10 mouse cellular contexts compared by ENCODE assay signal in genomic region chr5:140981370-140981805, GRCm38 (mm10). TPM values are rescaled to one million over a fixed set of nuclear protein-coding genes. Genes with fewer than 3 reads are reported as not detected.
DNase-seq lines count a peak whose midpoint lies in the region; ATAC-seq and TF ChIP-seq lines count a peak whose summit lies in the region.
"Had no signal": no experiment of that assay in that cellular context is flagged by ENCODE, and none has a peak within 500 bp of the region (broad histone marks: within the 10 kb centered on the region; RNA-seq: fewer than 3 reads in every experiment).

No protein-coding gene starts in this region.

- no peaks in the 10 kb centered on the region for H3K36me3 ChIP-seq in kidney, postnatal 0 days (ENCODE audit: insufficient read depth, low read length)
- no peaks in the 10 kb centered on the region for H3K36me3 ChIP-seq in kidney, embryonic 16.5 days (ENCODE audit: insufficient read depth, low read length)
- H3K36me3 ChIP-seq: limb, embryonic 13.5 days had no signal

- no peak overlapping the region for H3K4me2 ChIP-seq in kidney, postnatal 0 days (ENCODE audit: low read length)
- no peak overlapping the region for H3K4me2 ChIP-seq in kidney, embryonic 16.5 days (replicated peaks; ENCODE audit: low read depth, low read length)
- H3K4me2 ChIP-seq: limb, embryonic 13.5 days had no signal

- 0 out of 2 replicates have a peak, but pooled peaks have one; percentile 13 for ATAC-seq in kidney, postnatal 0 days (replicated peaks; ENCODE audit: low FRiP score, low read depth)
- ATAC-seq in kidney, embryonic 16.5 days (ENCODE audit: low FRiP score, low TSS enrichment): no peak
- no peak for ATAC-seq in megakaryocyte progenitor cell, adult 5-6 weeks (replicated peaks; ENCODE audit: poor library complexity)

- no peaks in the 10 kb centered on the region for H3K9me3 ChIP-seq in kidney, postnatal 0 days (replicated peaks; ENCODE audit: low read length)
- peaks cover 4% of the 10 kb centered on the region; the same call in 1 of the 2 replicates for H3K9me3 ChIP-seq in kidney, embryonic 16.5 days (ENCODE audit: low read length)

- WGBS in kidney, postnatal 0 days: 12% methylated on average over 6 of the region's 6 CpGs
- WGBS in kidney, embryonic 16.5 days: 16% methylated on average over 6 of the region's 6 CpGs

- H3K4me1 ChIP-seq in kidney, postnatal 0 days (replicated peaks; ENCODE audit: insufficient read depth, low read length): 0 out of 2 replicates have a peak, but pooled peaks cover 2% of the 10 kb centered on the region
- no peaks in the 10 kb centered on the region for H3K4me1 ChIP-seq in kidney, embryonic 16.5 days (ENCODE audit: insufficient read depth, low read length)
- H3K4me1 ChIP-seq: megakaryocyte, embryonic 14.5 days had no signal

- H3K9ac ChIP-seq in kidney, postnatal 0 days (ENCODE audit: low read depth, low read length): no peak overlapping the region
- no peak overlapping the region for H3K9ac ChIP-seq in kidney, embryonic 16.5 days (replicated peaks; ENCODE audit: low read length)
- H3K9ac ChIP-seq: limb, embryonic 13.5 days had no signal

- H3K4me3 ChIP-seq in kidney, postnatal 0 days (replicated peaks; ENCODE audit: low read depth, low read length): no peak overlapping the region
- H3K4me3 ChIP-seq in kidney, embryonic 16.5 days (ENCODE audit: low read length): no peak overlapping the region
- H3K4me3 ChIP-seq: limb, embryonic 13.5 days; megakaryocyte, embryonic 14.5 days had no signal

- TF ChIP-seq CTCF in kidney, postnatal 0 days (IDR thresholded peaks at IDR 0.05; ENCODE audit: low read depth): no peak

- DNase-seq in kidney, postnatal 0 days (ENCODE audit: low spot score): no peak
- peak; percentile 44 for DNase-seq in thymus, postnatal 14 days
- no peak for DNase-seq in thymus, postnatal 10 days (ENCODE audit: low spot score in 2 of 2)
- peak; percentile 39 for DNase-seq in embryo, embryonic 11 days
- no peak for DNase-seq in gastrocnemius, postnatal 4 days (ENCODE audit: low spot score in 2 of 2)
- DNase-seq in frontal cortex, postnatal 25 days (ENCODE audit: low spot score in 2 of 2): no peak

- no peak overlapping the region for H3K27ac ChIP-seq in kidney, postnatal 0 days
- H3K27ac ChIP-seq in kidney, embryonic 16.5 days (ENCODE audit: low read length): no peak overlapping the region
- H3K27ac ChIP-seq: limb, embryonic 13.5 days had no signal

- no peaks in the 10 kb centered on the region for H3K27me3 ChIP-seq in kidney, postnatal 0 days (ENCODE audit: insufficient read depth, low read length)
- H3K27me3 ChIP-seq in kidney, embryonic 16.5 days (ENCODE audit: insufficient read depth, low read length): no peaks in the 10 kb centered on the region
- H3K27me3 ChIP-seq: limb, embryonic 13.5 days; megakaryocyte, embryonic 14.5 days had no signal

RNA-seq across cellular contexts. Expression of gene Card11, which starts 19.0 kb away (rescaled TPM):
- polyA plus RNA-seq in kidney, postnatal 0 days (2015; fragmentation: Nextera tagmentation; extraction: Ambion mirVana): 0.16 and 0.18 TPM in 2 replicates
- polyA plus RNA-seq in kidney, embryonic 16.5 days (2015; fragmentation: Nextera tagmentation; extraction: Ambion mirVana): 0.08 and 0.27 TPM in 2 replicates
- under 1 TPM; 0.20 to 0.26 TPM for total RNA-seq in gastrocnemius, postnatal 4 days (2021)
- total RNA-seq in megakaryocyte progenitor cell, adult 5-6 weeks (2015): 0.20 and 0.32 TPM in 2 replicates
- total RNA-seq in megakaryocyte progenitor cell, adult 5-6 weeks (2017): 0.17 and 0.20 TPM in 2 replicates

Comparison
In these comparisons a context has a peak if more than half of its experiments do, and no peak if none do; other contexts are left out.
1. DNase-seq: peak in thymus, postnatal 14 days (single experiment) and embryo, embryonic 11 days (single experiment); none in kidney, postnatal 0 days (single experiment), thymus, postnatal 10 days (0 of 2), gastrocnemius, postnatal 4 days (0 of 2) and frontal cortex, postnatal 25 days (0 of 2).